Mouse (Mus musculus): ENCODE measurements around the gene Commd3. TPM values are rescaled to one million over a fixed set of nuclear protein-coding genes. Genes with fewer than 3 reads are reported as not detected.

Gene Commd3
- polyA plus RNA-seq, 1 experiment = 121 TPM

DNA sequence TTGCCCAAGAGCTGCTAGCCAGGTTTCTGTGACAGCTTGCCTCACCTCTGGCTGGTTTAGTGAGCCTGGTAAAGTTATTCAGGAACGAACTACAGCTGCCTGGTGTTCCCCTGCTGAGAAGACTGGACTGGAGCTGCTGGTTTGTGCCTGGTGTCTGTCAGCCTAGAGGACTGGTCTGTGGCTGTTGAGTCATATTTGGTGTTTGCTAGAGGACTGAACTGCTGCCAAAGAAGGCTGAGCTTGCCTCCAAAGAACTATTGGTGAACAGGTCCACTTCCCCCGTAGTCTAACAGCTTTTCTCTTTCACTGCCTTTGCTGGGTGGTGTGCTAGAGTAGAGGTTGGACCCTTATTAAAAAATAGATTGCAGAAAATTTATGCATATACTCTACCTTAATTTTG, 40.9 kb downstream of the Commd3 start:
- H3K27me3 ChIP-seq (ENCODE audit: control insufficient read depth, insufficient read depth, insufficient read length) = no peaks in the 10 kb centered on the region
- no peaks in the 10 kb centered on the region for H3K36me3 ChIP-seq (ENCODE audit: control insufficient read depth, insufficient read depth)
- H3K4me2 ChIP-seq (ENCODE audit: low read depth) = no peak overlapping the region
- no peak overlapping the region for H3K4me3 ChIP-seq
- H3ac ChIP-seq (ENCODE audit: control insufficient read depth, insufficient read length) = no peak overlapping the region
- TF ChIP-seq MAX (IDR thresholded peaks at IDR 0.05; ENCODE audit: low read depth) (no peak), POLR2A (IDR thresholded peaks at IDR 0.05; ENCODE audit: insufficient read length, low read depth) (no peak), SRF (IDR thresholded peaks at IDR 0.05; ENCODE audit: control insufficient read depth, insufficient read length, low read depth) (no peak), USF1 (IDR thresholded peaks at IDR 0.05; ENCODE audit: low read depth) (no peak), REST (IDR thresholded peaks at IDR 0.05; ENCODE audit: insufficient read depth, insufficient read length) (no peak), MYOD1 (IDR thresholded peaks at IDR 0.05; ENCODE audit: control insufficient read depth in 1 of 3, insufficient read length in 2 of 3, low read depth in 2 of 3) (no peak), POLR2AphosphoS2 (IDR thresholded peaks at IDR 0.05; ENCODE audit: insufficient read length, low read depth) (no peak), TCF3 (IDR thresholded peaks at IDR 0.05; ENCODE audit: insufficient read length, low read depth) (no peak), CEBPB (IDR thresholded peaks at IDR 0.05; ENCODE audit: insufficient read depth, poor library complexity, severe bottlenecking) (no peak), E2F4 (IDR thresholded peaks at IDR 0.05; ENCODE audit: insufficient read depth) (no peak), TCF12 (IDR thresholded peaks at IDR 0.05; ENCODE audit: insufficient read depth, poor library complexity, severe bottlenecking) (no peak), MYOG (IDR thresholded peaks at IDR 0.05; ENCODE audit: control insufficient read depth in 1 of 3, insufficient read depth in 1 of 3, insufficient read length in 2 of 3, low read depth in 2 of 3) (no peak)
- no peaks in the 10 kb centered on the region for H3K79me2 ChIP-seq (ENCODE audit: control insufficient read depth, insufficient read depth)

DNA sequence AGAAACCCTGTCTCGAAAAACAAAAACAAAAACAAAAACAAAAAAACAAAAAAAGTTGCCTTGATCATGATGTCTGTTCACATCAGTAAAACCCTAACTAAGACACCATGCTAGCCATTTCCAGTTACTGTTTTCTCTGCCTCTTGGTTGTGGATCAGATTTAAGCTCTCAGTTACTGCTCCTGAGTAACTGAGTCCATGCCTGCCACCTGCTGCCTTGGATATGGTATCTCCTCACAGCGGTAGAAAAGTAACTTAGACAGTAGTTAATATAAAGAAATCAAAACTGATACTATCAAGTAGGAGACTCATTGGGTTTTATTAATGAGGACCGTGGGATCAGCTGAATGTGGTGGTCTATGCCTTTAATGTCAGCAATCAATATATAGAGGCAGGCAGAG, 42.2 kb downstream of the Commd3 start:
- TF ChIP-seq POLR2A (IDR thresholded peaks at IDR 0.05; ENCODE audit: insufficient read length, low read depth) (no peak), USF1 (IDR thresholded peaks at IDR 0.05; ENCODE audit: low read depth) (no peak), MYOD1 (IDR thresholded peaks at IDR 0.05; ENCODE audit: control insufficient read depth in 1 of 3, insufficient read length in 2 of 3, low read depth in 2 of 3) (no peak), TCF3 (IDR thresholded peaks at IDR 0.05; ENCODE audit: insufficient read length, low read depth) (no peak), POLR2AphosphoS2 (IDR thresholded peaks at IDR 0.05; ENCODE audit: insufficient read length, low read depth) (no peak), CEBPB (IDR thresholded peaks at IDR 0.05; ENCODE audit: insufficient read depth, poor library complexity, severe bottlenecking) (no peak), E2F4 (IDR thresholded peaks at IDR 0.05; ENCODE audit: insufficient read depth) (no peak), MAX (IDR thresholded peaks at IDR 0.05; ENCODE audit: low read depth) (no peak), MYOG (IDR thresholded peaks at IDR 0.05; ENCODE audit: control insufficient read depth in 1 of 3, insufficient read depth in 1 of 3, insufficient read length in 2 of 3, low read depth in 2 of 3) (no peak), SRF (IDR thresholded peaks at IDR 0.05; ENCODE audit: control insufficient read depth, insufficient read length, low read depth) (no peak), TCF12 (IDR thresholded peaks at IDR 0.05; ENCODE audit: insufficient read depth, poor library complexity, severe bottlenecking) (no peak), REST (IDR thresholded peaks at IDR 0.05; ENCODE audit: insufficient read depth, insufficient read length) (no peak)
- no peak overlapping the region for H3K4me2 ChIP-seq (ENCODE audit: low read depth)

DNA sequence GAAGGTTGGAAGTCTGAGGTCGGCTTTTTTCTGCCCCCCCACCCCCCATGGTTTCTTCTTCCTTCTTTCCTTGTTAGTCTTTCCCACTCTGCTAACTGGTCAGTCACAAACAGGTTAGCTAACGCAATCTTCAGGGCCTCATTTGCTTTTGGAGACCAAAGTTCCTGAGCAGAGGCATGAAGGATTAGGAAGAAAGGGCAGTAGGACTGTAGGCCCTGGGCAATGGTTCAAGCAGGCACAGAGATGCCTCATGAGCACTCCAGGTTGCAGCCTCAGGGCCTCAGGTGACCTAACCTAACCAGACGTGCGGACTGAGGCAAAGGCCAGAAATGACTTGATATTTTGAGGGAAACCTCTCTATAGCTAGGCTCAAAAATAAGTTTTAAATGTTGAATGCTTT, 46.3 kb downstream of the Commd3 start:
- H3K4me2 ChIP-seq (ENCODE audit: low read depth) = no peak overlapping the region
- TF ChIP-seq MAX (IDR thresholded peaks at IDR 0.05; ENCODE audit: low read depth) (no peak), MYOG (IDR thresholded peaks at IDR 0.05; ENCODE audit: control insufficient read depth in 1 of 3, insufficient read depth in 1 of 3, insufficient read length in 2 of 3, low read depth in 2 of 3) (no peak), USF1 (IDR thresholded peaks at IDR 0.05; ENCODE audit: low read depth) (no peak), MYOD1 (IDR thresholded peaks at IDR 0.05; ENCODE audit: control insufficient read depth in 1 of 3, insufficient read length in 2 of 3, low read depth in 2 of 3) (no peak), TCF3 (IDR thresholded peaks at IDR 0.05; ENCODE audit: insufficient read length, low read depth) (no peak), POLR2A (IDR thresholded peaks at IDR 0.05; ENCODE audit: insufficient read length, low read depth) (no peak), CEBPB (IDR thresholded peaks at IDR 0.05; ENCODE audit: insufficient read depth, poor library complexity, severe bottlenecking) (no peak), REST (IDR thresholded peaks at IDR 0.05; ENCODE audit: insufficient read depth, insufficient read length) (no peak), TCF12 (IDR thresholded peaks at IDR 0.05; ENCODE audit: insufficient read depth, poor library complexity, severe bottlenecking) (no peak)
- H3ac ChIP-seq (ENCODE audit: control insufficient read depth, insufficient read length) = no peak overlapping the region
- H3K36me3 ChIP-seq (ENCODE audit: control insufficient read depth, insufficient read depth) = no peaks in the 10 kb centered on the region
- H3K4me3 ChIP-seq = no peak overlapping the region
- H3K79me2 ChIP-seq (ENCODE audit: control insufficient read depth, insufficient read depth) = no peaks in the 10 kb centered on the region
- H3K27me3 ChIP-seq (ENCODE audit: control insufficient read depth, insufficient read depth, insufficient read length) = no peaks in the 10 kb centered on the region

More for the DNA sequence above, 42.2 kb downstream of the Commd3 start:
- Histone ChIP-seq H3K4me3 (no peak overlapping the region), H3ac (ENCODE audit: control insufficient read depth, insufficient read length) (no peak overlapping the region), H3K79me2 (ENCODE audit: control insufficient read depth, insufficient read depth) (no peaks in the 10 kb centered on the region), H3K27me3 (ENCODE audit: control insufficient read depth, insufficient read depth, insufficient read length) (no peaks in the 10 kb centered on the region), H3K36me3 (ENCODE audit: control insufficient read depth, insufficient read depth) (no peaks in the 10 kb centered on the region)

DNA sequence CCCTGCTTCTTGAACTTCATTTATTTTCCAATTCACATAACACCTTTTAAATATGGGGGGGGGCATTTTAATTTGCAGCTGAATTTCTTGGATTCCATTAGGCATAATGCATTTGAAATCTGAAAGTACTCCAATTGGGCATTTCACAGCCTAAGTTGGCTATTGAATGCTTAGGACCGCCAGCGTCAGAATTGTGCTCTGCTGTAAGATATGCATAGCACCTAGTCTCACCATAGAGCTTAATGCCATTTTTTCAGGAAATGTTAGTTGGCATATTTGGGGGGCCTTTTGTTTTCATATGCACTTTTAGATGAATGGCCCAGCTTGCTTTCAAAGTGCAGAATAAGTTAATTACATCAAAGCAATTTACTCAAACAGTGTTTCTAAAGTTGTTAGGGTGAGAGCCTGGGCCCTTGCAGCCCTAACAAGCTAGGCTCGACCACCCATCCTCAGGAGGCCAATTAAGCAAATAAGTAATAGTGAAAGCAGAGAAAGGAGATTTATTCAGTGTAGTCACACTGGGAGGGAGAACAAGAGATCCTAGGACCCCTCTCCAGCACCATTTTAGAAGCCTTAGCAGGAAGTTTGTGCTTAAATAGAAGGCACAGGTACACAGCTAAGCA, 50.1 kb downstream of the Commd3 start:
- no peak overlapping the region for H3K4me2 ChIP-seq (ENCODE audit: low read depth)

More for the DNA sequence above, 50.1 kb downstream of the Commd3 start:
- TF ChIP-seq TCF12 (IDR thresholded peaks at IDR 0.05; ENCODE audit: insufficient read depth, poor library complexity, severe bottlenecking) (no peak), POLR2AphosphoS2 (IDR thresholded peaks at IDR 0.05; ENCODE audit: insufficient read length, low read depth) (no peak), MYOD1 (IDR thresholded peaks at IDR 0.05; ENCODE audit: control insufficient read depth in 1 of 3, insufficient read length in 2 of 3, low read depth in 2 of 3) (no peak), TCF3 (IDR thresholded peaks at IDR 0.05; ENCODE audit: insufficient read length, low read depth) (no peak), MYOG (IDR thresholded peaks at IDR 0.05; ENCODE audit: control insufficient read depth in 1 of 3, insufficient read depth in 1 of 3, insufficient read length in 2 of 3, low read depth in 2 of 3) (no peak), CEBPB (IDR thresholded peaks at IDR 0.05; ENCODE audit: insufficient read depth, poor library complexity, severe bottlenecking) (no peak), MAX (IDR thresholded peaks at IDR 0.05; ENCODE audit: low read depth) (no peak), USF1 (IDR thresholded peaks at IDR 0.05; ENCODE audit: low read depth) (no peak), POLR2A (IDR thresholded peaks at IDR 0.05; ENCODE audit: insufficient read length, low read depth) (no peak), SRF (IDR thresholded peaks at IDR 0.05; ENCODE audit: control insufficient read depth, insufficient read length, low read depth) (no peak), REST (IDR thresholded peaks at IDR 0.05; ENCODE audit: insufficient read depth, insufficient read length) (no peak), E2F4 (IDR thresholded peaks at IDR 0.05; ENCODE audit: insufficient read depth) (no peak)
- H3ac ChIP-seq (ENCODE audit: control insufficient read depth, insufficient read length) = no peak overlapping the region
- no peaks in the 10 kb centered on the region for H3K79me2 ChIP-seq (ENCODE audit: control insufficient read depth, insufficient read depth)
- H3K27me3 ChIP-seq (ENCODE audit: control insufficient read depth, insufficient read depth, insufficient read length) = no peaks in the 10 kb centered on the region
- no peak overlapping the region for H3K4me3 ChIP-seq
- no peaks in the 10 kb centered on the region for H3K36me3 ChIP-seq (ENCODE audit: control insufficient read depth, insufficient read depth)

Measured in myocyte (in vitro differentiated cells).